In the genomic region with DNA sequence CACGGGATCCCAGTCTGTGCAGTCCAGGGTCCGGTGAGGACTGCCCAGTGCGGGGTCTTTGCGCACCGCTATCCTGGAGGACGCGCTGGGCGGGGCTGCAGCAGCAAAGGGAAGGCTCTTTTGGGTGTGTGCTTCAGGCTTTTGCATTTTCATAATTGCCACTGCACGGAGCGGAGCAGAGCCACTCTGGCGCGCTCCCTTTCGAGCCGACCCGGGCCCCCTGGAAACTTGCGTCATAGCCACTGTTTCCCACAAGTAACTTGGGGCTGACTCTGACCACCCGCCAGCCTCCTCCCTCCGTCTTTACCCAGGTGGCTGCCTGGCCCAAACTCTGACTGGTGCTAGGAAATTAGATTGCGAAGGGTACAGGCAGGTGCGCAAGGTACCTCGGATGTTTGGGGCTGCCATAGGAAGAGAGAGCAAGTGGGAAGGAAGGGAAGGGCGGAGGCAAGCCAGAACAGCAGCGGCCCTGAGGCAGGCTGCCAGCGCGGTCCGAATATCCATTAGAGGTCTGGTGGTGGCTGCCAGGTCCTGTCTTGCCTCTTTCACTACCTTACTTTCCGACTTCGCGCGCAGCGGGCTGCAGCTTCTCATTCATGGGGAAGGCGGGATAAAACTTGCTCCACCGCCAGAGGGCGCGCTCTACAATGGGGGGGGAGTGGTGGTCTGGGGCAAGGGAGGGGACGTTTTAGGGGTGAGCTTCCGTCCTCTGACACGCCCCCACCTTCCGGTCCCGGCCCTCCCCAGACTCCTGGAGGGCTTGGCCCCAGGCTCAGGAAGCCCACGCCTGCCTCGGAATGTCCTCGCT, we compare ENCODE assay signal across 8 mouse cellular contexts. TPM values are rescaled to one million over a fixed set of nuclear protein-coding genes. Genes with fewer than 3 reads are reported as not detected.
DNase-seq lines count a peak whose midpoint lies in the region; ATAC-seq and TF ChIP-seq lines count a peak whose summit lies in the region.

No protein-coding gene starts in this region.

- H3K27ac ChIP-seq in embryonic facial prominence, embryonic 10.5 days (replicated peaks) = peak overlapping the region; percentile 95
- peak overlapping the region; percentile 97 for H3K27ac ChIP-seq in heart, adult 2 months
- H3K27ac ChIP-seq in limb, embryonic 14.5 days (replicated peaks; ENCODE audit: low read depth, low read length) = peak overlapping the region; percentile 93
- H3K27ac ChIP-seq in midbrain, embryonic 14.5 days (replicated peaks; ENCODE audit: low read depth, low read length) = peak overlapping the region; percentile 93

- H3K4me1 ChIP-seq in embryonic facial prominence, embryonic 10.5 days = peaks cover 27% of the 10 kb centered on the region
- peaks cover 1% of the 10 kb centered on the region; the same call in 1 of the 2 replicates for H3K4me1 ChIP-seq in heart, adult 2 months (ENCODE audit: control insufficient read depth, insufficient read depth, low read length)
- H3K4me1 ChIP-seq in limb, embryonic 14.5 days (ENCODE audit: control insufficient read depth, insufficient read depth, low read length) = peaks cover 17% of the 10 kb centered on the region
- peaks cover 9% of the 10 kb centered on the region for H3K4me1 ChIP-seq in midbrain, embryonic 14.5 days (ENCODE audit: control insufficient read depth, insufficient read depth, low read length)

- no peaks in the 10 kb centered on the region for H3K27me3 ChIP-seq in embryonic facial prominence, embryonic 10.5 days (replicated peaks; ENCODE audit: low read depth, poor library complexity, severe bottlenecking)
- no peaks in the 10 kb centered on the region for H3K27me3 ChIP-seq in heart, adult 2 months (ENCODE audit: control insufficient read depth, insufficient read depth, low read length)
- no peaks in the 10 kb centered on the region for H3K27me3 ChIP-seq in limb, embryonic 14.5 days (ENCODE audit: control insufficient read depth, insufficient read depth, low read length)
- no peaks in the 10 kb centered on the region for H3K27me3 ChIP-seq in midbrain, embryonic 14.5 days (ENCODE audit: control insufficient read depth, insufficient read depth, low read length)

- peak overlapping the region; percentile 50 for H3K9ac ChIP-seq in heart, adult 2 months (ENCODE audit: low read depth, low read length)
- peak overlapping the region; percentile 77 for H3K9ac ChIP-seq in limb, embryonic 14.5 days (ENCODE audit: low read depth, low read length, severe bottlenecking)
- H3K9ac ChIP-seq in midbrain, embryonic 14.5 days (replicated peaks; ENCODE audit: low read length) = peak overlapping the region; percentile 68

- peak; percentile 21; the same call in 1 of the 2 replicates for ATAC-seq in limb, embryonic 14.5 days (ENCODE audit: low FRiP score, low read depth)
- no peak; the same call in 1 of the 2 replicates for ATAC-seq in midbrain, embryonic 14.5 days (ENCODE audit: low FRiP score, low TSS enrichment)

- TF ChIP-seq EP300 in heart, adult 2 months (IDR thresholded peaks at IDR 0.05; ENCODE audit: insufficient read depth, low read depth, low read length) = peak; percentile 49; the same call in 1 of the 2 replicates

- H3K9me3 ChIP-seq in embryonic facial prominence, embryonic 10.5 days = no peaks in the 10 kb centered on the region
- H3K9me3 ChIP-seq in limb, embryonic 14.5 days (ENCODE audit: control insufficient read depth, low read length) = no peaks in the 10 kb centered on the region
- H3K9me3 ChIP-seq in midbrain, embryonic 14.5 days (ENCODE audit: control insufficient read depth, low read length) = no peaks in the 10 kb centered on the region

- DNase-seq in 416B (ENCODE audit: low read depth) = peak; percentile 89
- peak; percentile 81 for DNase-seq in adrenal gland, postnatal 10 days
- peak; percentile 82 for DNase-seq in embryonic facial prominence, embryonic 10.5 days (ENCODE audit: low spot score)
- DNase-seq in heart, adult 2 months = peak; percentile 84 to 86
- DNase-seq in kidney, adult 18-20 months = peak; percentile 79
- DNase-seq in limb, embryonic 14.5 days (ENCODE audit: low spot score) = peak; percentile 73
- DNase-seq in midbrain, embryonic 14.5 days = peak; percentile 73
- peak; percentile 62 to 78 for DNase-seq in spleen, postnatal 10 days (ENCODE audit: low spot score in 2 of 2)

- intact Hi-C loops in heart, adult 2 months (cut with DNase I) = loop anchor here (2.0 kb wide), 1 partner anchor 26 kb away; no protein-coding TSS in a partner anchor

- peak overlapping the region; percentile 85 for H3K4me3 ChIP-seq in embryonic facial prominence, embryonic 10.5 days
- H3K4me3 ChIP-seq in heart, adult 2 months = peak overlapping the region; percentile 70
- peak overlapping the region; percentile 81 for H3K4me3 ChIP-seq in limb, embryonic 14.5 days (replicated peaks; ENCODE audit: low read length)
- peak overlapping the region; percentile 70 for H3K4me3 ChIP-seq in midbrain, embryonic 14.5 days (replicated peaks; ENCODE audit: low read depth, low read length)

- peak overlapping the region; percentile 78 for H3K4me2 ChIP-seq in limb, embryonic 14.5 days (replicated peaks; ENCODE audit: low read depth, low read length, severe bottlenecking)
- H3K4me2 ChIP-seq in midbrain, embryonic 14.5 days (ENCODE audit: low read length) = peak overlapping the region; percentile 90

- H3K36me3 ChIP-seq in embryonic facial prominence, embryonic 10.5 days (replicated peaks) = peaks cover 14% of the 10 kb centered on the region
- no peaks in the 10 kb centered on the region for H3K36me3 ChIP-seq in heart, adult 2 months (ENCODE audit: control insufficient read depth, insufficient read depth, low read length)
- H3K36me3 ChIP-seq in limb, embryonic 14.5 days (ENCODE audit: control insufficient read depth, insufficient read depth, low read length) = no peaks in the 10 kb centered on the region
- no peaks in the 10 kb centered on the region for H3K36me3 ChIP-seq in midbrain, embryonic 14.5 days (ENCODE audit: control insufficient read depth, insufficient read depth, low read length)

- 2% methylated on average over 43 of the region's 43 CpGs for WGBS in embryonic facial prominence, embryonic 10.5 days
- WGBS in heart, adult 2 months = 1% methylated on average over 43 of the region's 43 CpGs
- 1% methylated on average over 36 of the region's 43 CpGs for WGBS in limb, embryonic 14.5 days
- 2% methylated on average over 43 of the region's 43 CpGs for WGBS in midbrain, embryonic 14.5 days

- H3K79me2 ChIP-seq in heart, adult 2 months (replicated peaks; ENCODE audit: control insufficient read depth, insufficient read depth, low read length) = no peaks in the 10 kb centered on the region; the same call in 1 of the 2 replicates

- TF ChIP-seq POLR2A in heart, adult 2 months (IDR thresholded peaks at IDR 0.05; ENCODE audit: insufficient read depth, low read depth, low read length) = peak; percentile 52
- 0 out of 2 replicates have a peak, but pooled peaks have one; percentile 28 for TF ChIP-seq POLR2A in limb, embryonic 14.5 days (IDR thresholded peaks at IDR 0.05; ENCODE audit: borderline replicate concordance, extremely low read depth, insufficient read depth, insufficient read length)

- TF ChIP-seq CTCF in heart, adult 2 months (IDR thresholded peaks at IDR 0.05) = peak; percentile 77

RNA-seq across cellular contexts. Expression of gene Tfap4, which starts 0.7 kb away (rescaled TPM):
- 10 to 100 TPM in 1 of 2 experiments, 1 to 10 TPM in 1; 6.5 to 12.3 TPM for total RNA-seq in adrenal gland, postnatal 10 days (2021)
- 37.7 and 39.5 TPM in 2 replicates for polyA plus RNA-seq in embryonic facial prominence, embryonic 10.5 days (2016; fragmentation: Nextera tagmentation; extraction: Ambion mirVana)
- total RNA-seq in heart, adult 2 months (2021) = 1 to 10 TPM; 3.2 to 3.4 TPM
- polyA plus RNA-seq in heart, adult 2 months (2012; rRNA removed) = 2.4 and 2.9 TPM in 2 replicates
- 29.9 and 31.5 TPM in 2 replicates for polyA plus RNA-seq in limb, embryonic 14.5 days (2012; rRNA removed)
- polyA plus RNA-seq in limb, embryonic 14.5 days (2014; fragmentation: Nextera tagmentation; extraction: Ambion mirVana) = 19.6 and 22.8 TPM in 2 replicates
- polyA plus RNA-seq in midbrain, embryonic 14.5 days (2014; fragmentation: Nextera tagmentation; extraction: Ambion mirVana) = 7.2 and 8.9 TPM in 2 replicates

RNA-seq across cellular contexts. Expression of gene Srl, which starts 18.7 kb away (rescaled TPM):
- 100 to 1,000 TPM in 1 of 2 experiments, 10 to 100 TPM in 1; 35.9 to 108 TPM for total RNA-seq in adrenal gland, postnatal 10 days (2021)
- 25.5 and 26.6 TPM in 2 replicates for polyA plus RNA-seq in embryonic facial prominence, embryonic 10.5 days (2016; fragmentation: Nextera tagmentation; extraction: Ambion mirVana)
- 100 to 1,000 TPM; 771 to 870 TPM for total RNA-seq in heart, adult 2 months (2021)
- 276 and 575 TPM in 2 replicates for polyA plus RNA-seq in heart, adult 2 months (2012; rRNA removed)
- 40.7 and 44.2 TPM in 2 replicates for polyA plus RNA-seq in limb, embryonic 14.5 days (2012; rRNA removed)
- 47.3 and 53.7 TPM in 2 replicates for polyA plus RNA-seq in limb, embryonic 14.5 days (2014; fragmentation: Nextera tagmentation; extraction: Ambion mirVana)
- 17.6 and 25.7 TPM in 2 replicates for polyA plus RNA-seq in midbrain, embryonic 14.5 days (2014; fragmentation: Nextera tagmentation; extraction: Ambion mirVana)

RNA-seq across cellular contexts. Expression of gene Glis2, which starts 34.2 kb away (rescaled TPM):
- 10 to 100 TPM; 22.9 to 34.3 TPM for total RNA-seq in adrenal gland, postnatal 10 days (2021)
- 22.2 and 22.3 TPM in 2 replicates for polyA plus RNA-seq in embryonic facial prominence, embryonic 10.5 days (2016; fragmentation: Nextera tagmentation; extraction: Ambion mirVana)
- 10 to 100 TPM; 10.0 to 11.1 TPM for total RNA-seq in heart, adult 2 months (2021)
- polyA plus RNA-seq in heart, adult 2 months (2012; rRNA removed) = 17.3 and 23.8 TPM in 2 replicates
- 83.8 and 110 TPM in 2 replicates for polyA plus RNA-seq in limb, embryonic 14.5 days (2012; rRNA removed)
- 45.9 and 53.3 TPM in 2 replicates for polyA plus RNA-seq in limb, embryonic 14.5 days (2014; fragmentation: Nextera tagmentation; extraction: Ambion mirVana)
- polyA plus RNA-seq in midbrain, embryonic 14.5 days (2014; fragmentation: Nextera tagmentation; extraction: Ambion mirVana) = 13.2 and 13.4 TPM in 2 replicates
